Mouse (Mus musculus) bone marrow macrophage, adult 2 months (primary cell): Measurements from ENCODE around the gene Hoxc5. TPM values are rescaled to one million over a fixed set of nuclear protein-coding genes. Genes with fewer than 3 reads are reported as not detected.

Experiments
- H3K27ac ChIP-seq: 2 replicates; pipeline ENCODE4 v1.5.1; 2012; ENCODE audit warnings: low read depth, low read length; ENCODE audit not compliant: insufficient read depth
- H3K4me1 ChIP-seq: 2 replicates; pipeline ENCODE4 v1.6.1; 2012; ENCODE audit warnings: low read length; ENCODE audit not compliant: control insufficient read depth, insufficient read depth
- H3K4me3 ChIP-seq: 2 replicates; pipeline ENCODE4 v1.5.1; 2012; ENCODE audit warnings: mild to moderate bottlenecking, low read length, moderate library complexity; ENCODE audit not compliant: insufficient read depth
- CTCF ChIP-seq: IDR thresholded peaks from 2 replicates; pipeline ENCODE4 v1.5.1; 2012; ENCODE audit warnings: low read depth, mild to moderate bottlenecking, low read length, moderate library complexity
- POLR2A ChIP-seq: IDR thresholded peaks from 2 replicates; pipeline ENCODE4 v1.6.1; 2012; ENCODE audit warnings: mild to moderate bottlenecking, low read depth, low read length, borderline replicate concordance
- polyA plus RNA-seq: library from polyadenylated mRNA; stranded (reverse); fragments of >200 nt; gene quantifications from 2 replicates; pipeline ENCODE4 v1.2.4, GENCODE M21; 2012; ENCODE audit not compliant: missing spikeins, insufficient read depth, insufficient read length

The Hoxc5 gene
- polyA plus RNA-seq, 1 experiment: not detected

DNA sequence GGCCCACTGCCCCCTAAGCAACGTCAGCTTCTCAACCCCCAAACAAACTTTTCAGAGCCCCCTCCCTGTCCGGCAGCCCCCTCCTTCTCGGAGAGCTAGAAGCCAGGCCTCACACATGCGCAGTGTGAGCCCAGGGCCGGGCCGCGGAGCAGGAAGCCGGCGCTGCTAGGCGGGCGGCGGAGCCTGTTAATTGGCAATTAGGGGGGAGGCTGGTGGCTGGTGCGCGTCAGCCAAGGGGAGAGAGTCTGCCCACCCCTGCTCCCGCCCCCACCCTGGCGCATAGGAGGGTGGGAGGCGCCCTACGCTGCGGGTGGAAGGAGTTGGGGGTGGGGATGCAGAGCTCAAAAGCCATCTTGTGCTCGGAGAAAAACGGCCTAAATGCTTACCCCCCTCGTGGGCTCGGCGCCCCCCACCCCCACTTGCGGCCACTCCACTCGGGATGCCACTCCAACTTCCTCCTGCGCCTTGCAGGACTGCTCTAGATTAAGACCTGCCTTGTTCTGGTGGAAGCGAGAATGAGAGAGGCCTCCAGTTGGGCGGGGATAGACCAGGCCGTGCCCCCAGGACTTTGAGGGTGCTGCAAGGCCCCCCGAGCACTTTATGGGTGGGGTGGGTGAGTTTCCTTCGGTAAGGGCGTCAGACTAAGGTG, 32.1 kb downstream of the Hoxc5 start:
- TF ChIP-seq POLR2A: no peak
- H3K4me1 ChIP-seq: no peaks in the 10 kb centered on the region
- H3K4me3 ChIP-seq: peak overlapping the region; percentile 46
- no peak overlapping the region for H3K27ac ChIP-seq

DNA sequence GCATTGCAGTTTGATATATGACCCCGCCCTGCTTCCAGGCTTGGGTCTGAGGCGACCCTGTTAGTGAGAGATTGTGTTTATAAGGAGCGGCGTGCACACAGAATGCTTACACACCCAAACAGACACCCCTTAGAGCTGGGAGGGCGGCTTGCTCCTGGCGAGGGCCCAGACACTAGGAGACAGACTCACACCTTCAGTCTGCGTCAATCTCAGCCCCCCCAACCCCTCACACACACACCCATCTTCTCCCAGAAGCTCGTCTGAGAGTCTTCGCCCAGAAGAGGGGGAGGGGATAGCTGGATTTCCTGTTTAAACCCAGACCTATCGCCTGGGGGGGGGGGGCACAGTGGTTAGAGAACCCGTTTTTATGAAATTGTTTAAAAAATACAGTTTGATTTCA, 32.7 kb downstream of the Hoxc5 start:
- Histone ChIP-seq H3K27ac (no peak overlapping the region), H3K4me1 (no peaks in the 10 kb centered on the region), H3K4me3 (no peak overlapping the region)
- TF ChIP-seq CTCF (no peak), POLR2A (no peak)

DNA sequence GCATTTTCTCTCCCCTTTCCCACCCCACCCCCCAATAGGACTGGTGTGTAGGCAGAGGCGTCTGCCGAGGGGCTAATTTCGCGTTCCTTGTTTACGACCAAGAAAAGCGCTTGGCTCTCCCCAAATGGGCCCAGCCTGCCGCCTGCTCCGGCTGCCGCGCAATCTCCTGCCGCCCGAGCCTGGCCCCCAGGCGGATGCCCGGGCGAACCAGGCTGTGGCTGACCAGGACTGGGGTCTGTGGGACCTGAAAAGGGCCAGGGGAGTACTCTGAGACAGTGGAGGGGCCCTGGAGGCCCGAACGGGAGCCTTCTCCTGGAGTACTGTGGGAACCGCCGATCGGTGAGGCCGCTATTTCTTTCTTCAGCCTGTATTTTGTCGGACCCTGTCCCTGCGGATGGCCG, 33.3 kb downstream of the Hoxc5 start:
- H3K4me1 ChIP-seq: no peaks in the 10 kb centered on the region
- H3K4me3 ChIP-seq: no peak overlapping the region
- no peak overlapping the region for H3K27ac ChIP-seq
- TF ChIP-seq POLR2A (no peak), CTCF (no peak)

DNA sequence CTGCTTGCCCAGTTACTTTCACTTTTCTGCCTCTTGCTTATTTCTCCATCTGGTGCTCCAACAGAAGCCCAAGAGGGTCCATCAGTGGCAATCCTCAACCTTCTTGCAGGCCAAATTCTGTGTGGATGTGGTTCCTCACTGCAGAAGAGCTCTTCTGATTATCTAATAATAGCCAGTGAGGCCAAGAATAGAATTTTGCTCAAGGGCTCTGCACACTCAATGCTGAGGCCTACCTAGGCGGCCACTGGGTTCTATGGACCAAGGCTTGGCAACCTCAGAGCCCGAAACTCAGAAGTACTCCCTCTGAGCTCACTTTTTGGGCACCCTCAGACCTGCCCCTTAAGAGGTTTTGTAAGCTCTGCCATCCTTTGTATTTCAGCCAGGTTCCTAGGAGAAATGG, 34.1 kb downstream of the Hoxc5 start:
- Histone ChIP-seq H3K27ac (no peak overlapping the region), H3K4me1 (no peaks in the 10 kb centered on the region), H3K4me3 (no peak overlapping the region)
- TF ChIP-seq POLR2A: no peak
- TF ChIP-seq CTCF: no peak

DNA sequence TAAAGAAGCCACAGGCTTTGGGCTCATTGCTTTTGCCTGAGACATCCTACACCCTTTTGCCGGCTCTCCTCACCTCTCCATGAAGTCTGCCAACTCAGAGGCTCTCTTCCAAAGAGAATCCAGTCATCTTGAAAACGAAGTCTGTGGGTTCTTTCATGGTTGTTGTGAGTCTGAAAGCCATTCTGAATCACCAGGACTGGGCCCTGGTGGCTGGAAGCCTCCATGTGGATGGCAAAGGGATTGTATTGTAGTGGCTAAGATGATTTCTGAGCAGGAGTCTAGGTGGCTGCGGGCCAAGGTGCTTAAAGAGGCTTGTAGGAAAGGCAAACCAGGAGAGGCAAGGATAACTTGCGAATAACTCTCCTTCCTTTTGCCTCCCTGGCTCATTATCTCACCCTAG, 34.9 kb downstream of the Hoxc5 start:
- Histone ChIP-seq H3K4me3 (no peak overlapping the region), H3K27ac (no peak overlapping the region), H3K4me1 (no peaks in the 10 kb centered on the region)
- TF ChIP-seq CTCF: no peak
- no peak for TF ChIP-seq POLR2A

DNA sequence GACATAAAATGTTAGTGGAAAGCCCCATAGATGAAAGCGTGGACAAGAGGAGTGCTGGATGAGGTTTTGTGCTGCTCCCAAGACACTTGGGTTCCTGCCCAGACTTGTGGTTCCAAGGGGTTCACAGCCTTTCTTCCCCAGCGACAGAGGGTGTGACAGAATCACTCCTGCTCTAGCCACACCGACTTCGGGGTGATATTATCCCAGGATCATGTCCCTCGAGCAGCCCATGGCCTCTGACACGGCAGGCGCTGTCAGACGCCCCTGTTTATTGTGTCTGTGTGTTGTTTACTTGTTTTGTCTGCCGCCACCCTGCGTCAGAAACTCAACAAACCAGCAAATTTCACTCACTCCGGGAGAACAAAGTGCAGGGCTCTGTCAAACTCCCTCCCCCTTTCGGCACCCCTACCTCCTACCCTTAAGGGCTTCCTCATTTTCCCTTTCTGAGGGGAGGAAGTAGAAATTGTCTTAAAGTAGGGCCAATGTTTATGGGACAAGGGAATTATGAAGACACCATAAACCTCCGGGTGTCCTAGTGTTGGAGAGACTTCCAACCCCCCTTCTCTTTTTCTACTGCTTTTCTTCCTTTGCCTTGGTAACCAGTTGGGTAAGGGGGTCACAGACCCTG, 35.7 kb downstream of the Hoxc5 start:
- Histone ChIP-seq H3K4me1 (no peaks in the 10 kb centered on the region), H3K4me3 (no peak overlapping the region)

DNA sequence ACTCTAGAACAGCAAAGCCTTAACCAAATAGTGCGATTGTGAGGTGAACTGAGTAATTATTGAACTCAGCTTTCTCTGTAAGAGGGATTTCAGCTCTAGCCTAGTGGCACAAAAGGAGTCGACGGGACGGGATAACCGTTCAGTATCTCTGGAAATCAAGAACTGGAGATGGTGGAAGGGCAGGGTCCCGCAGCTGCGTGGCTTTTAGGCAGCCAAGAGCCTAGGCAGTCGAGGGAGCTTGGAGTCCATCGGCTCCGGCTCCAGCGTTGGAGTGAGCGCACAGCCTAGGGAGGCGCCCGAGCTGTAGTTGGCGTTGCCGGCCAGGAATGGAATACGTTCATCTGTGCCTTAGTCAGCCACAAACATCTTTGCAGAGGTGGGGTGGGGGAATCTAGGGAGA, 38.1 kb downstream of the Hoxc5 start:
- no peaks in the 10 kb centered on the region for H3K4me1 ChIP-seq
- no peak overlapping the region for H3K4me3 ChIP-seq
- no peak overlapping the region for H3K27ac ChIP-seq
- TF ChIP-seq POLR2A (no peak), CTCF (no peak)

More for the DNA sequence above, 35.7 kb downstream of the Hoxc5 start:
- TF ChIP-seq POLR2A: no peak
- TF ChIP-seq CTCF: no peak
- H3K27ac ChIP-seq: no peak overlapping the region

DNA sequence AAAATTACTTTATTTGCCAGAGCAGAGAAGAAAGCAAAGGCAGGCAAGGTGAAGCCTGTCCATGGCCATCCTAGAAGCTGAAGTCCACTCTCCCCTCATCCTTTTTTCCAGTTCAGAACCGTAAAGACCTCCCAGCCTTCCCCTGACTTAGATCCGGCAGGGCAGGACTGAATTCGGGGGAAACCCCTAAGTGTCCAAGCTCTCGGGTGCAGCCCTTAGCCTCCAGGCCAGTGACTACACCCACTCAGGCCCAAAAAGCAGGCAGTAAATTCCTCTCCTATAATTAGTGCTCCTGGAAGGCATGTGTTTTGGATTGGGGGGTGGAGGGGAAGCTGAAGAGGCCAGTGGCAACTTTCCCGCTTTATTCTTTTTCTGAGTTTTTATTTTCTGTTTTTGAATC, 38.6 kb downstream of the Hoxc5 start:
- H3K4me3 ChIP-seq: no peak overlapping the region
- H3K27ac ChIP-seq: no peak overlapping the region
- H3K4me1 ChIP-seq: no peaks in the 10 kb centered on the region
- TF ChIP-seq CTCF (no peak), POLR2A (no peak)

DNA sequence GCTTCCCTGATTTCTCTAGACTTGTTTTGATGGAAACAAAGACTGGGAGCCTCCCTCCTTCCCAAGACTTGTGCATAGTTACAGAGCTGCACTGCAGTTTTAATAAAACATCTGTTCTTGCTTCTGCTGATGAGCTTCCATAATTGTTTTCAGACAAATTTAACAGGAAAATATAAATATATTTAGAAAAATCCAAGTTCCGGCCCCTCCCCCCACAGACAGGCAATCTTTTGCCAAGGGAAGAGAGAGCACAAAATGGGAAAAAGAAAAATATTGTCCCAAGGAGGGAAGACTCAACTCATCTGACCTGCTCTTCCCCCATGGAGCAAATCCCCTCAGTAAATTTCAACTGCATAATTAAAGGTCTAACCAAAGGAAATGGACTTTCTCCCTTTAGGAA, 39.1 kb downstream of the Hoxc5 start:
- no peak for TF ChIP-seq POLR2A
- TF ChIP-seq CTCF: no peak
- no peak overlapping the region for H3K27ac ChIP-seq
- no peak overlapping the region for H3K4me3 ChIP-seq
- no peaks in the 10 kb centered on the region for H3K4me1 ChIP-seq

DNA sequence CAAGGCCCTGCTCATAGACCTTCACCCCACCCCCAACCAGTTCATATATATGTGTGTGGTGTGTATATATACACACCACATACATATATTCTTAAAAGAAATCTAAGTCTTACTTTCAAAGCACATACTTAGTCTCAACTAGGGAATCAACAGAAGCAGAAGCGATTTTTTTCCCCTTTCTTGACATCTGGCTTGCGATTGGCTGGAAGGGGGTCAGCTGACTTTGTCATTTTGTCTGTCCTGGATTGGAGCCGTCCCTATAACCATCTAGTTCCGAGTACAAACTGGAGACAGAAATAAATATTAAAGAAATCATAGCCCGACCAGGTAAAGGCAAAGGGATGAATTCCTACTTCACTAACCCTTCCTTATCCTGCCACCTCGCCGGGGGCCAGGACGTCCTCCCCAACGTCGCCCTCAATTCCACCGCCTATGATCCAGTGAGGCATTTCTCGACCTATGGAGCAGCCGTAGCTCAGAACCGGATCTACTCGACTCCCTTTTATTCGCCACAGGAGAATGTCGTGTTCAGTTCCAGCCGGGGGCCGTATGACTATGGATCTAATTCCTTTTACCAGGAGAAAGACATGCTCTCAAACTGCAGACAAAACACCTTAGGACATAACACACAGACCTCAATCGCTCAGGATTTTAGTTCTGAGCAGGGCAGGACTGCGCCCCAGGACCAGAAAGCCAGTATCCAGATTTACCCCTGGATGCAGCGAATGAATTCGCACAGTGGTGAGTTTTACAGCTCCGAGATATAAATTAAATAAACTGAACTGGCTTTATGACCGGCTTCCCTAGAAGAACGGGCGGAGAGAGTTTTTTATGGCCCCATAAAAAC, 42.2 kb downstream of the Hoxc5 start:
- Histone ChIP-seq H3K27ac (no peak overlapping the region), H3K4me1 (no peaks in the 10 kb centered on the region), H3K4me3 (no peak overlapping the region)
- no peak for TF ChIP-seq POLR2A
- no peak for TF ChIP-seq CTCF
